Mouse (Mus musculus) CD4-positive, CD25-positive, alpha-beta regulatory T cell, adult 4 months (primary cell): ENCODE data around the gene Zmym6. TPM values are rescaled to one million over a fixed set of nuclear protein-coding genes. Genes with fewer than 3 reads are reported as not detected.
A peak's percentile ranks its signal among the peaks of the same experiment; 100 is the strongest.

Experiments
- ATAC-seq: one replicate; pipeline ENCODE4 v1.8.0; 2017
- polyA plus RNA-seq, 2 experiments: library from polyadenylated mRNA; unstranded; fragments of 100-300 nt; shearing (Covaris generic); gene quantifications; one replicate each; pipeline ENCODE4 v1.2.1; 2017

Zmym6 gene
- polyA plus RNA-seq, 2 experiments from 2014 or later, result 19.2 to 27.9 TPM

DNA sequence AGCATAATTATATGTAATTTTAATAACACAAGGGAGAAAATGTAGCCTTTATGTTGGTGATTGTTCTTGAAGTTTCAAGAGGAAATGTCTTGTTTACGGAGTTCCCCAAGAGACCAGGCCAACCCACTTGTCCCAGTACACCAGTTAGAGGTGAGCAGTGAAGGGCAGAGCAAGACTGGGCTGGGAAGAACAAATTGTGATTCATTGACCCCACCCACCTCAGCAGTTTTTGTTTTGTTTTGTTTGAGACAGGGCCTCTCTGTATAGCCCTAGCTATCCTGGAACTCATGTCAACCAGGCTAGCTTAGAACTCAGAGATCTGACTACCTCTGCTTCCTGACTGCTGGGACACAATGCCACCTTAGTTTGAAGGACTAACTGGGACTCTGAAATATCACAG, 47.1 kb downstream of the Zmym6 start:
- no peak for ATAC-seq

GRCm38 (mm10) chr4:127125834-127126463, 48.8 kb downstream of the Zmym6 start:
- peak; percentile 99 for ATAC-seq

GRCm38 (mm10) chr4:127134687-127135086, 57.5 kb downstream of the Zmym6 start:
- ATAC-seq, result no peak

- ATAC-seq, result no peak
These were observed 60.4 kb downstream of the Zmym6 start for GRCm38 (mm10) chr4:127137591-127137990.

- ATAC-seq, result no peak
These were observed 61.3 kb downstream of the Zmym6 start for GRCm38 (mm10) chr4:127138486-127138885.

- no peak for ATAC-seq
These were observed 72.8 kb downstream of the Zmym6 start for GRCm38 (mm10) chr4:127150031-127150430.

GRCm38 (mm10) chr4:127153345-127153744, 76.2 kb downstream of the Zmym6 start:
- ATAC-seq, result no peak

GRCm38 (mm10) chr4:127155757-127156156, 78.6 kb downstream of the Zmym6 start:
- ATAC-seq, result no peak

DNA sequence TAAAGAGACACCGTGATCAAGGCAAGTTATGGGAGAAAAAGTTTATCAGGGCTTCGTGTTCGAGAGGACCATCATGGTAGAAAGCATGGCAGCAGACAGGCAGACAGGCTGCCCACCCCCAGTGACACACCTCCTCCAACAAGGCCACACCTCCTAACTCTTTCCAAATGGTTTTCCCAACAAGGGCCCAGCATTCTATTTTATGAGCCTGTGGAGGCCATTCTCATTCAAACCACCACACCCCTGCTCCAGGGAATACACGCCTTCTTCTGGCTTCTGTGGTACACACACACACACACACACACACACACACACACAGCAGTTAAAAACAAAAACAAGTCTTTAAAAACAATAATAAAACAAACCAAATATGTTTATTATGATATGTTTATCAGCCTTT, 80.6 kb downstream of the Zmym6 start:
- no peak for ATAC-seq

- no peak for ATAC-seq
These were observed 86.7 kb downstream of the Zmym6 start for GRCm38 (mm10) chr4:127163926-127164325.

DNA sequence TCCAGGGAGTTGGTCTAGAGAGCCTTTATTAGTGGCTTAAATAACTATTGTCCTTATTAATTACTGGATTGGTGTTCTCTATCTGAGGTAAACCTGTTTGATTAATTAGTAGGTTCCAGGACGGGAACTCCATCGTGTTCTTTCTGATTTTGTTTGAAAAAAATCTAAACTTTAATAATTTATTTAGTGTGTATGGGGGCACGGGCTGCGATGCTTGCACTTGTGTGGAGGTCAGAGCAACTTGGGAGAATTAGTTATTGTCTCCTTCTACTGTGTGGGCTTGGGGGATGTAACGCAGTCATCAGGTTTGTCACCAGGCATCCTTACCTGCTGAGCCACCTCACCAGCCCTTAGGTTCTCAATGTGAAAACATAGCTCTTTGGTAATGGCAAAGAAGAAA, 89.9 kb downstream of the Zmym6 start:
- ATAC-seq, result no peak

GRCm38 (mm10) chr4:127167731-127168130, 90.5 kb downstream of the Zmym6 start:
- ATAC-seq, result no peak

- peak; percentile 37 for ATAC-seq
These were observed 91.2 kb downstream of the Zmym6 start for GRCm38 (mm10) chr4:127168211-127168913.

GRCm38 (mm10) chr4:127168914-127169345, 91.7 kb downstream of the Zmym6 start, which contains the start of gene Dlgap3:
Gene Dlgap3, plus strand, starts transcription at chr4:127169204.
- no peak for ATAC-seq

DNA sequence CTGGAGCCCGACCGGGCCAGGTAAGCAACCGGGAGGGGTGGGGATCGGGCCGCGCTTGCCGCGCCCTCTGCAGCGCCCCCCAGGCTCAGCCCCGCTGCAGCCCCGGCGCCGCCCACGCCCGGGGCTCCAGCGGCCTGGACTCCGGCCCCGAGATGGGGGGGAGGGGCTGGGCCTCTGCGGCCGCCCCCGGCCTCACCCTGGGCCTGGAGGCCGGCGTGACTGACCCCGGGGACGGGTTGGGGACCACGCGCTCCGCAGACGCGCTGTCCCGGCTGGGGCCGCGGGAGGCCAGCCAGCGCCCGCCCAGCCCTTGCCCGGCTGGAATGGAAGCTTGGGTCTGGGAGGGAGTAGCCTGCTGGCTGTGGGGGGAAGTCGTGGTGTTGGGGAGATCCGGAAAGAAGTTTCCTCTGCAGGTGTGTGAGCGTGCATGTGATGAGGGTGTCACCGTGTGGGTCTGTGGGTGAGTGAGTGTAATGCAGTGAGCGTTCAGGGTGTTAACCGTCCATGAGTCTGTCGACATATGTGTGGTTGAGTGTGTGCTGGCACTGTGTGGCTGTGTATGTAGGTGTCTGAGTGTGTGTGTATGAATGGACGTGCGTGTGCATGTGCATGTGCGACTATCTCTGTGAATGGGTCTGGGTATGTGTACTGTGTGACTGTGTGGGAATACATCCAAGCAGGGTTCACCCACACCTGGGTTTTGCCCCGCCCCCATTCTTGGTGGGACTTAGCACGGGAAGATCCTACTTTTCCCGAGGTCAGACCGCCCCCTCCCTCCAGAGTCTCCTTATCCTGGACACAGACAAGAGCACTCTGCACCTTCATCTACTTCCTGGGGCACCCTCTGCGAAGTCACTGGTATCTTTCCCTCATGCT, 92.4 kb downstream of the Zmym6 start:
- no peak for ATAC-seq

DNA sequence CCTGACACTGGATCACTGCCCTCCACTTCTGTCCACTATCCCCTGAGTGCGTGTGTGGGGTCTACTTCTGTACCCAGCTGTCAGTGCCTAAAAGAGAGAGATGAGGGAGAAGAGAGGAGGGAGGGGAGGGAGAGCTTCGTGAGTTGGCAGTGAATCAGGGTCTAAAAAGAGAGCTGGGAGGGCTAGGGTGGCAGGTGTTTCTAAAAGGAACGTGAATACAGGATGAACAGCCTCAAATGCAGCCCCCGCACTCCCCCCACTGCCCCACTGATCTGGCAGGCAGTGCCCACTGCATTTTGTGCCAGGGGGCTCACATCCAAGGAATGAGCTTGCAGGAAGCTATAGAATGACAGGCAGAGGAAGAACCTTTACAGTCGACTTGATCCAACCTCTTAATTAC, 93.7 kb downstream of the Zmym6 start:
- ATAC-seq, result no peak

DNA sequence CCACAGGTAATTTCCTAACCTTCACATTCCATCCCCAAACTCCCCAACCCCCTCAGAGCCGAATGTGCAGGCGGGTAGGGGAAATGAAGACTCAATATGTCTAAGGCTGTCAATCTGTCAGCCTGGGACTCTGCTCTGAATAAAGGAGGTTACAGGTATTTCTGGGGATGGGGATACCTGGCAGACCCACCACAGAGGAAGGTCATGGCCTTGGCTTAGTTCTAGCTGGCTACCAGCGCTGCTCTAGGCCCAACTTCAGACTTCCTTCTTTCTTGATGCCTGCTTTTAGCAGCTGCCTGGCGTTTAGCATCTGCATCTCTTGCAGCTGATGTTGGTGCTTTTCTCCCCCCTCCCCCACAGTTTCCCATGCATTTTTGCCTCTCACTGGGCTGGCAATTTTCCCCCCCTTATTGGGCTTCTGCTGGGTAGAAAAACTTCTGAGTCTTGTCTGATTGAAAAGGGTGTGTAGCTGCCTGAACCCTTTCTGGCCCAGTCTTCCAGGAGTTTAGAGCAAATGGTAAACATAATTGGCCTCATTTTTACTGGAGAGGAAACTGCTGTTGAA, 94.2 kb downstream of the Zmym6 start:
- no peak for ATAC-seq

- no peak for ATAC-seq
These were observed 94.9 kb downstream of the Zmym6 start for GRCm38 (mm10) chr4:127172119-127172518.

- ATAC-seq, result no peak
These were observed 95.4 kb downstream of the Zmym6 start for GRCm38 (mm10) chr4:127172614-127173013.

DNA sequence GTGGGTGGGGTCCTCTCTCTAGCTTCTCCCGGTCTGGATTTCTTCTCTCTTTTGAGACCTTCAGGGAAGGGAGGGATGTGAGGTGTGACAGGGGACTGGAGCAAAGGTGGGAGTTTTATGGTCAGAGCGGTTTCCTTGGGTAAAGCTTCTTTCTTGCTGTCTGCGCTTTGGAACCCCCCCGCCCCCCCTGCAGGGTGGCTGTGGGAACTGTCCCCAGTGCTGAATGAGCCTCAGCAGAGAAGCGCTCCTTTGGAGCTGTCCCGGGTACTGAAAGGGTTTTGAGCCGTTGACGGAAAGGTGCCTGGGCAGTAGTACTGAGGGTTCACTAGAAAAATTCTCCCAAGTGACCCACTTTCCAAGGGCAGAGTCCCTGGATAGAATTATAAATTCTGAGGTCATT, 96.3 kb downstream of the Zmym6 start:
- no peak for ATAC-seq
